ENCODE assay signal across 26 mouse cellular contexts in genomic region chr1:149846655-149847054, GRCm38 (mm10).
DNase-seq lines count a peak whose midpoint lies in the region; ATAC-seq and TF ChIP-seq lines count a peak whose summit lies in the region.
"Had no signal": no experiment of that assay in that cellular context is flagged by ENCODE, and none has a peak within 500 bp of the region (broad histone marks: within the 10 kb centered on the region; RNA-seq: fewer than 3 reads in every experiment).

No protein-coding gene starts in this region.

- H3ac ChIP-seq in C2C12 (ENCODE audit: control insufficient read depth, insufficient read length, low read depth) = peak overlapping the region; percentile 30
- H3ac ChIP-seq in myocyte (ENCODE audit: control insufficient read depth, insufficient read length) = no peak overlapping the region

- no peak for DNase-seq in heart, postnatal 10 days
- DNase-seq in kidney, adult 2 months = no peak
- no peak for DNase-seq in left cerebral cortex, postnatal 4 days
- DNase-seq in cerebellum, postnatal 4 days (ENCODE audit: low spot score in 2 of 2) = no peak
- DNase-seq: adrenal gland, postnatal 14 days; B cell, adult 2 months; cerebellum, adult 2 months; cerebellum, postnatal 25 days; embryo, embryonic 11 days; gastrocnemius, adult 2 months; layer of hippocampus, adult 9-11 months; liver, embryonic 13.5 days; lung, adult 2 months; right cerebral cortex, postnatal 14 days; spleen, adult 18-20 months; thymus, postnatal 25 days had no signal

- WGBS in heart, embryonic 13.5 days = 16% methylated on average over 6 of the region's 6 CpGs
- WGBS in kidney, embryonic 16.5 days = 59% methylated on average over 6 of the region's 6 CpGs
- WGBS in kidney, adult 2 months = 58% methylated on average over 6 of the region's 6 CpGs

- no peak for TF ChIP-seq CTCF in kidney, adult 2 months (conservative IDR thresholded peaks at IDR 0.05; ENCODE audit: insufficient read depth, insufficient read length, low read depth, low read length)
- no peak for TF ChIP-seq CTCF in C2C12 (IDR thresholded peaks at IDR 0.05; ENCODE audit: control insufficient read depth, insufficient read depth, insufficient read length)

- peak overlapping the region; percentile 53 for H3K4me2 ChIP-seq in heart, embryonic 13.5 days
- no peak overlapping the region for H3K4me2 ChIP-seq in kidney, embryonic 16.5 days (replicated peaks; ENCODE audit: low read depth, low read length)
- H3K4me2 ChIP-seq in myocyte (ENCODE audit: low read depth) = peak overlapping the region; percentile 71
- H3K4me2 ChIP-seq: embryonic facial prominence, embryonic 13.5 days; hindbrain, embryonic 15.5 days; liver, embryonic 13.5 days had no signal

- H3K4me1 ChIP-seq in heart, embryonic 13.5 days = peaks cover 7% of the 10 kb centered on the region
- 0 out of 2 replicates have a peak, but pooled peaks cover 2% of the 10 kb centered on the region for H3K4me1 ChIP-seq in kidney, embryonic 16.5 days (ENCODE audit: insufficient read depth, low read length)
- H3K4me1 ChIP-seq in kidney, adult 2 months (ENCODE audit: control insufficient read depth, insufficient read depth, low read length) = no peaks in the 10 kb centered on the region
- H3K4me1 ChIP-seq: embryonic facial prominence, embryonic 13.5 days; hindbrain, embryonic 15.5 days; liver, embryonic 13.5 days had no signal

- H3K27ac ChIP-seq in heart, embryonic 13.5 days (replicated peaks) = peak overlapping the region; percentile 48
- H3K27ac ChIP-seq in kidney, embryonic 16.5 days (ENCODE audit: low read length) = 0 out of 2 replicates have a peak overlapping the region, but pooled peaks have one; percentile 3
- no peak overlapping the region for H3K27ac ChIP-seq in kidney, adult 2 months (ENCODE audit: insufficient read depth, low read depth, low read length)
- H3K27ac ChIP-seq: embryonic facial prominence, embryonic 13.5 days; gastrocnemius, adult 2 months; hindbrain, embryonic 15.5 days; liver, embryonic 13.5 days; macrophage had no signal

- no peaks in the 10 kb centered on the region for H3K36me3 ChIP-seq in heart, embryonic 13.5 days
- H3K36me3 ChIP-seq in kidney, embryonic 16.5 days (ENCODE audit: insufficient read depth, low read length) = 0 out of 2 replicates have a peak, but pooled peaks cover 2% of the 10 kb centered on the region
- no peaks in the 10 kb centered on the region for H3K36me3 ChIP-seq in kidney, adult 2 months (ENCODE audit: control insufficient read depth, insufficient read depth, low read length)
- H3K36me3 ChIP-seq in C2C12 (ENCODE audit: control insufficient read depth, insufficient read depth) (no peaks in the 10 kb centered on the region), myocyte (ENCODE audit: control insufficient read depth, insufficient read depth) (no peaks in the 10 kb centered on the region)
- H3K36me3 ChIP-seq: embryonic facial prominence, embryonic 13.5 days; hindbrain, embryonic 15.5 days; liver, embryonic 13.5 days had no signal

- no peaks in the 10 kb centered on the region for H3K79me3 ChIP-seq in C2C12 (ENCODE audit: low read depth)

- no peaks in the 10 kb centered on the region for H3K9me3 ChIP-seq in heart, embryonic 13.5 days
- H3K9me3 ChIP-seq in kidney, embryonic 16.5 days (ENCODE audit: low read length) = no peaks in the 10 kb centered on the region
- H3K9me3 ChIP-seq: embryonic facial prominence, embryonic 13.5 days; hindbrain, embryonic 15.5 days; liver, embryonic 13.5 days had no signal

- TF ChIP-seq POLR2A in kidney, adult 2 months (IDR thresholded peaks at IDR 0.05; ENCODE audit: low read depth, low read length) = no peak
- TF ChIP-seq POLR2A in myocyte (IDR thresholded peaks at IDR 0.05; ENCODE audit: insufficient read length, low read depth) = no peak

- H3K9ac ChIP-seq in heart, embryonic 13.5 days = no peak overlapping the region
- no peak overlapping the region for H3K9ac ChIP-seq in kidney, embryonic 16.5 days (replicated peaks; ENCODE audit: low read length)
- H3K9ac ChIP-seq: embryonic facial prominence, embryonic 13.5 days; hindbrain, embryonic 15.5 days; liver, embryonic 13.5 days had no signal

- H3K27me3 ChIP-seq in heart, embryonic 13.5 days (replicated peaks) = no peaks in the 10 kb centered on the region
- H3K27me3 ChIP-seq in kidney, embryonic 16.5 days (ENCODE audit: insufficient read depth, low read length) = no peaks in the 10 kb centered on the region
- H3K27me3 ChIP-seq in kidney, adult 2 months (replicated peaks; ENCODE audit: control insufficient read depth, insufficient read depth, low read length) = no peaks in the 10 kb centered on the region
- H3K27me3 ChIP-seq in C2C12 (ENCODE audit: control insufficient read depth, insufficient read depth, insufficient read length) (no peaks in the 10 kb centered on the region), myocyte (ENCODE audit: control insufficient read depth, insufficient read depth, insufficient read length) (no peaks in the 10 kb centered on the region)
- H3K27me3 ChIP-seq: embryonic facial prominence, embryonic 13.5 days; hindbrain, embryonic 15.5 days; liver, embryonic 13.5 days had no signal

- intact Hi-C loops in heart, postnatal 10 days (cut with DNase I) = no loop called here
- intact Hi-C loops in left cerebral cortex, postnatal 4 days (cut with DNase I) = no loop called here

- H3K79me2 ChIP-seq in C2C12 (ENCODE audit: control insufficient read depth, insufficient read depth) (no peaks in the 10 kb centered on the region), myocyte (ENCODE audit: control insufficient read depth, insufficient read depth) (no peaks in the 10 kb centered on the region)

- ATAC-seq in heart, embryonic 13.5 days (ENCODE audit: extremely low read depth, insufficient number of reproducible peaks, low FRiP score, low TSS enrichment) = no peak
- no peak for ATAC-seq in kidney, embryonic 16.5 days (ENCODE audit: low FRiP score, low TSS enrichment)
- ATAC-seq: forebrain, embryonic 14.5 days; intestine, embryonic 16.5 days; midbrain, embryonic 16.5 days had no signal

- no peak overlapping the region for H3K4me3 ChIP-seq in heart, embryonic 13.5 days
- H3K4me3 ChIP-seq in kidney, embryonic 16.5 days (ENCODE audit: low read length) = no peak overlapping the region
- no peak overlapping the region for H3K4me3 ChIP-seq in kidney, adult 2 months (ENCODE audit: insufficient read depth, low read depth, low read length)
- no peak overlapping the region for H3K4me3 ChIP-seq in C2C12 (ENCODE audit: insufficient read depth, poor library complexity, severe bottlenecking)
- H3K4me3 ChIP-seq in myocyte = no peak overlapping the region
- H3K4me3 ChIP-seq: embryonic facial prominence, embryonic 13.5 days; gastrocnemius, adult 2 months; hindbrain, embryonic 15.5 days; liver, embryonic 13.5 days had no signal

TF ChIP-seq in C2C12, 6 proteins besides CTCF, POLR2A, EP300 and RAD21:
- peak; percentile 13 for TF ChIP-seq FOSL1 (IDR thresholded peaks at IDR 0.05; ENCODE audit: insufficient read depth, low read length, poor library complexity, severe bottlenecking)
- TF ChIP-seq MYOG (IDR thresholded peaks at IDR 0.05; ENCODE audit: control insufficient read depth, extremely low read depth, insufficient read length) = no peak

TF ChIP-seq in myocyte, 11 proteins besides CTCF, POLR2A, EP300 and RAD21:
- no peak for TF ChIP-seq MYOG (IDR thresholded peaks at IDR 0.05; ENCODE audit: control insufficient read depth in 1 of 3, insufficient read depth in 1 of 3, insufficient read length in 2 of 3, low read depth in 2 of 3)
